Mouse (Mus musculus): Measurements from ENCODE around the gene Ankle2.

DNA sequence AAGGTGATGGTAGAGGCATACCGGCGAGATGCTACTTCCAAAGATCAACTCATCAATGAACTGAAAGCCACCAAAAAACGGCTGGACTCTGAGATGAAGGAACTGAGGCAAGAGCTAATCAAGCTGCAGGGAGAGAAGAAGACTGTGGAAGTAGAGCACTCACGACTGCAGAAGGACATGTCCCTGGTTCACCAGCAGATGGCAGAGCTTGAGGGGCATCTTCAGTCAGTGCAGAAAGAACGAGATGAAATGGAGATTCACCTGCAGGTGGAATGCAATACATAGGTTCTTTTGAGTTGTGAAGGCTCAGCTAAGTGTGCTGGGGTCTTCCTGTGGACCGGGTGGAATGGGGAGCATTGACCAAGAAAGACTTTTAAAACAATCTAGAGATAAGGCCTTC is 26.0 kb upstream of the Ankle2 start:
- TF ChIP-seq CTCF (IDR thresholded peaks at IDR 0.05; ENCODE audit: low read depth) (peak; percentile 72), EP300 (IDR thresholded peaks at IDR 0.05; ENCODE audit: low read depth) (no peak)

All from liver, embryonic 14.5 days (tissue).